19 mouse cellular contexts compared by ENCODE assay signal in genomic region chr2:73978072-73978471, GRCm38 (mm10).
DNase-seq lines count a peak whose midpoint lies in the region; ATAC-seq lines count a peak whose summit lies in the region.
"Had no signal": no experiment of that assay in that cellular context is flagged by ENCODE, and none has a peak within 500 bp of the region (broad histone marks: within the 10 kb centered on the region; RNA-seq: fewer than 3 reads in every experiment).

No protein-coding gene starts in this region.

- no peak overlapping the region for H3K4me3 ChIP-seq in kidney, embryonic 15.5 days (replicated peaks)
- no peak overlapping the region for H3K4me3 ChIP-seq in limb, embryonic 15.5 days
- no peak overlapping the region for H3K4me3 ChIP-seq in forebrain, embryonic 14.5 days (ENCODE audit: low read depth, low read length)
- H3K4me3 ChIP-seq: forebrain, embryonic 10.5 days; midbrain, embryonic 10.5 days; myocyte had no signal

- no peak for ATAC-seq in kidney, embryonic 15.5 days (replicated peaks; ENCODE audit: low FRiP score)
- ATAC-seq in limb, embryonic 15.5 days (ENCODE audit: insufficient number of reproducible peaks, low FRiP score, low TSS enrichment, low read depth) = no peak
- ATAC-seq in forebrain, embryonic 14.5 days = no peak
- ATAC-seq: hindbrain, postnatal 0 days; intestine, embryonic 16.5 days; midbrain, embryonic 16.5 days had no signal

- no peak for DNase-seq in kidney, postnatal 25 days
- peak; percentile 29 for DNase-seq in embryo, embryonic 9.5 days (ENCODE audit: extremely low spot score)
- DNase-seq in forelimb bud, embryonic 11.5 days (ENCODE audit: low read depth, low spot score) = peak; percentile 50
- DNase-seq in gastrocnemius, adult 18-20 months (ENCODE audit: low spot score) = no peak
- DNase-seq in natural killer cell, adult 2 months (ENCODE audit: low spot score in 2 of 2) = no peak
- DNase-seq in forebrain, embryonic 14.5 days (ENCODE audit: low spot score) = no peak
- DNase-seq: adrenal gland, postnatal 36 days; cerebellum, adult 9-10 months; liver; lung, postnatal 4 days; right cerebral cortex, adult 18-20 months had no signal

- no peaks in the 10 kb centered on the region for H3K36me3 ChIP-seq in kidney, embryonic 15.5 days
- H3K36me3 ChIP-seq in limb, embryonic 15.5 days = no peaks in the 10 kb centered on the region
- no peaks in the 10 kb centered on the region for H3K36me3 ChIP-seq in forebrain, embryonic 14.5 days (ENCODE audit: control insufficient read depth, insufficient read depth, low read length)
- H3K36me3 ChIP-seq: forebrain, embryonic 10.5 days; midbrain, embryonic 10.5 days had no signal

- H3K9me3 ChIP-seq in kidney, embryonic 15.5 days (replicated peaks) = no peaks in the 10 kb centered on the region
- H3K9me3 ChIP-seq in limb, embryonic 15.5 days = no peaks in the 10 kb centered on the region
- no peaks in the 10 kb centered on the region for H3K9me3 ChIP-seq in forebrain, embryonic 14.5 days (replicated peaks; ENCODE audit: control insufficient read depth, low read length)
- H3K9me3 ChIP-seq: forebrain, embryonic 10.5 days; midbrain, embryonic 10.5 days had no signal

- 20% methylated on average over 15 of the region's 15 CpGs for WGBS in kidney, embryonic 15.5 days
- 22% methylated on average over 15 of the region's 15 CpGs for WGBS in limb, embryonic 15.5 days
- 86% methylated on average over 15 of the region's 15 CpGs for WGBS in forebrain, embryonic 14.5 days

- 0 out of 2 replicates have a peak, but pooled peaks cover 11% of the 10 kb centered on the region for H3K4me1 ChIP-seq in kidney, embryonic 15.5 days
- peaks cover 4% of the 10 kb centered on the region for H3K4me1 ChIP-seq in limb, embryonic 15.5 days
- peaks cover 5% of the 10 kb centered on the region; the same call in 1 of the 2 replicates for H3K4me1 ChIP-seq in forebrain, embryonic 14.5 days (ENCODE audit: control insufficient read depth, insufficient read depth, low read length)

- no peak overlapping the region for H3K27ac ChIP-seq in kidney, embryonic 15.5 days
- H3K27ac ChIP-seq in limb, embryonic 15.5 days = no peak overlapping the region
- H3K27ac ChIP-seq in forebrain, embryonic 14.5 days (ENCODE audit: low read depth, low read length) = no peak overlapping the region
- H3K27ac ChIP-seq: forebrain, embryonic 10.5 days; hindbrain, postnatal 0 days; midbrain, embryonic 10.5 days had no signal

- no peak overlapping the region for H3K9ac ChIP-seq in kidney, embryonic 15.5 days
- H3K9ac ChIP-seq in limb, embryonic 15.5 days = no peak overlapping the region
- no peak overlapping the region for H3K9ac ChIP-seq in forebrain, embryonic 14.5 days (ENCODE audit: low read length)

- H3K4me2 ChIP-seq in kidney, embryonic 15.5 days = peak overlapping the region; percentile 33; the same call in 1 of the 2 replicates
- peak overlapping the region; percentile 22 for H3K4me2 ChIP-seq in limb, embryonic 15.5 days
- H3K4me2 ChIP-seq in forebrain, embryonic 14.5 days (ENCODE audit: low read length) = no peak overlapping the region

- peaks cover 22% of the 10 kb centered on the region for H3K27me3 ChIP-seq in kidney, embryonic 15.5 days
- H3K27me3 ChIP-seq in limb, embryonic 15.5 days = peaks cover 21% of the 10 kb centered on the region
- H3K27me3 ChIP-seq in forebrain, embryonic 14.5 days (replicated peaks; ENCODE audit: control insufficient read depth, insufficient read depth, low read length) = no peaks in the 10 kb centered on the region

Comparison
In these comparisons a context has a peak if more than half of its experiments do, and no peak if none do; other contexts are left out.
1. DNase-seq: peak in embryo, embryonic 9.5 days (single experiment) and forelimb bud, embryonic 11.5 days (single experiment); none in kidney, postnatal 25 days (0 of 2), gastrocnemius, adult 18-20 months (single experiment), natural killer cell, adult 2 months (0 of 2) and forebrain, embryonic 14.5 days (single experiment).